Mouse (Mus musculus) kidney, adult 2 months (tissue): ENCODE measurements around the gene Sos1.

Source experiments
- CTCF ChIP-seq: fragments of 200-500 bp; conservative IDR thresholded peaks from 2 replicates; pipeline ENCODE4 v1.5.1; 2011; ENCODE audit warnings: low read depth, mild to moderate bottlenecking, control low read depth, low read length, moderate library complexity, mixed read lengths; ENCODE audit not compliant: insufficient read depth, insufficient read length
- POLR2A ChIP-seq: fragments of 200-500 bp; IDR thresholded peaks from one replicate; pipeline ENCODE4 v1.6.1; 2011; ENCODE audit warnings: low read depth, low read length, control low read depth

- TF ChIP-seq CTCF (no peak), POLR2A (peak; percentile 29)
These were observed 107.1 kb downstream of the Sos1 start, which contains the start of gene Gm10190 for GRCm38 (mm10) chr17:80372989-80373725.
